Mouse (Mus musculus): ENCODE results near the gene Gm49396. TPM values are rescaled to one million over a fixed set of nuclear protein-coding genes. Genes with fewer than 3 reads are reported as not detected.

Gm49396 gene
- polyA plus RNA-seq, 1 experiment = not detected

DNA sequence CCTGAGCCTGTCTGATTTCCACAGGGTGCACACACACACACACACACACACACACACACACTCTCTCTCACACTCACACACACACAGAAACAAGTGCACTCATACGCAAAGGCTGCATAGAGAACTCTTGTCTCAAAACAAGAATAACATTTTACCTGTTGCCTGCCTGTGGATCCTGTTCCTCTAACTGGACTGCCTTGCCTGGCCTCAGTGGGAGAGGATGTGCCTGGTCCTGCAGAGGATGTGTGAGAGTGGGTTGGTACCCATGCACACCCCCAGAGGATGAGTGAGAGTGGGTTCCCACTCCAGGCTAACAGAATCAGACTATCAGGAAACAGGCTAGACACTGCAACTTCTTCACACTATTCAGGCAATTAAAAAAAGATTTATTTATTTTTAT is 12.5 kb upstream of the Gm49396 start:
- WGBS = 92% methylated on average over 1 of the region's 1 CpGs
- TF ChIP-seq POLR2A (IDR thresholded peaks at IDR 0.05; ENCODE audit: insufficient read depth, low read depth, low read length) = no peak
- TF ChIP-seq CTCF (IDR thresholded peaks at IDR 0.05; ENCODE audit: insufficient read depth, low read depth, low read length) = no peak
- H3K4me1 ChIP-seq (ENCODE audit: control insufficient read depth, insufficient read depth, low read length) = peaks cover 13% of the 10 kb centered on the region
- H3K4me3 ChIP-seq (ENCODE audit: insufficient read depth, low read depth, low read length) = no peak overlapping the region
- no peak overlapping the region for H3K27ac ChIP-seq (ENCODE audit: insufficient read depth, low read depth, low read length)

DNA sequence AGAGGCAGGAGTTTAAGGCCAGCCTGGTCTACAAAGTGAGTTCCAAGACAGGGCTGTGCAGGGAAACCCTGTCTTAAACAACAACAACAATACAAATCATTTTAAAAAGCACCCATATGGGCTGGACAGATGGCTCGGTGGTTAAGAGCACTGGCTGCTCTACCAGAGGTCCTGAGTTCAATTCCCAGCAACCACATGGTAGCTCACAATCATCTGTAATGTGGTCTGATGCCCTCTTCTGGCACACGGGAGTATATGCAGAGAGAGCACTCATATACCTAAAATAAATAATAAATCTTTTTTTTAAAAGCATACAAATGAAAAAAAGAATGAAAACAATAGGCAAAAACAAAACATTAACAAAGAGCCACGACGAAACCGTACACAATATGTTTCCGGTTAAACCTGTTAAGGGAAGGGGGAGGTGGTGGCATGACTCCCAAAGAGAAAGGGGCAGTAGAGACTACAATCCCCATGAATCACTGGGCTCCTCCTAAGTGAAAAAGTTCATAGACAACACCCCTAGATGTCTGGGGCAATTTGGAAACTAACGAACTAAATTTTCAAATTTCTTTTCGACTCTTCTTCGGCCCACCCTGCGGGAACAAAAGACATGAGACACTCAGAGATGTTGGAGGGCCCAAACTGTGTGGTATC is 11.6 kb upstream of the Gm49396 start:
- no peak for TF ChIP-seq CTCF (IDR thresholded peaks at IDR 0.05; ENCODE audit: insufficient read depth, low read depth, low read length)
- TF ChIP-seq POLR2A (IDR thresholded peaks at IDR 0.05; ENCODE audit: insufficient read depth, low read depth, low read length) = no peak
- H3K4me3 ChIP-seq (ENCODE audit: insufficient read depth, low read depth, low read length) = peak overlapping the region; percentile 72
- 3% methylated on average over 10 of the region's 10 CpGs for WGBS

DNA sequence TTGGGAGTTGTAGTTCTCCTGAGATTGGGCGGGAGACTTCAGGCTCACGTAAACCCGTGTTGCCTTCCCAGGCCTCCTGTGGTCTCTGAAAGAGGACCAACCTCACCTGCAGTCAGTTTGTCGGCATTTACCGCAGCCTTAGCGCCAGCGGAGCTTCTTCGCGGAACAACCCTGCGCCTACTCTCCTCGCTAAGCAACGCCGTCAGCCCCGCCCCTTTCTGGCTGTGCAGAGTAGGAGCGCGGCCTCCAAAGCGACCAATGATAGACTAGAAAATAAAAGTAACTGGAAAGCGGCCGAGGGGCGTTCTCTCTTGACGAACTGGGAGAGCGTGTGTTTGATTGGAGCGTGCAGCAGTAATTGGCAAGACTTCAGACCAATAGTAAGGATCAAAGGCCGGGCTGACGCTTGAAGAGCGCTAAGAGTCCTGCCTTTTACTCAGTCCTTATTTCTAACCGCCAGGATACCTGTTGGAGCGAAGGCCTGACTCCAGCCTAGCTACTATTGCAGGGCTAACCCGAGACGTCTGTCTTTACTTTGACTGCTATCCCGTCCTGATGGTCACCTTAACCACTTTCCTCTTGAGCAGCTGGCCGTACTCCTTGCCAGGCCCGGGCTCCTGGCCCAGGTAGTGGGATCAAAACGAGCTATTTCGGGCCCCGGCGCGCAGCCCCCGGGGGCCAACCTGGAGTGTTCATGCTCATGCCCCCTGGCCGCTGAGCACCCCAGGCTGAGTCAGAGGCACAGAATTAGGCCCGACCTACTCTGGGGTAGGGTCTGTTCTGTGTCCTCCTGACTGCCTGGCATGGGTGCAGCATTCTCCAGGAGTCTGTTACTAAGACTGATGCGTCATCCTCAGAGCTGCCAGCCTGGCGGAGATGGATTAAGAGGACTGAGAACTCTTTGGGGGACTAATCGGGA is 10.8 kb upstream of the Gm49396 start, which contains the start of the genes Hspb6 and Proser3:
Hspb6 (plus strand) TSS at position 77 of the 919 bp plus-strand sequence.
Proser3 (minus strand) TSS at position 198 of the 919 bp plus-strand sequence.
- peaks cover 13% of the 10 kb centered on the region for H3K4me1 ChIP-seq (ENCODE audit: control insufficient read depth, insufficient read depth, low read length)
- peak; percentile 10; the same call in 1 of the 2 replicates for TF ChIP-seq CTCF (IDR thresholded peaks at IDR 0.05; ENCODE audit: insufficient read depth, low read depth, low read length)
- no peak; the same call in 1 of the 2 replicates for TF ChIP-seq POLR2A (IDR thresholded peaks at IDR 0.05; ENCODE audit: insufficient read depth, low read depth, low read length)
- WGBS = under 1% methylated on average over 44 of the region's 44 CpGs
- H3K27ac ChIP-seq (ENCODE audit: insufficient read depth, low read depth, low read length) = peak within 1 kb of the TSS; percentile 90
- peak within 1 kb of the TSS; percentile 72 for H3K4me3 ChIP-seq (ENCODE audit: insufficient read depth, low read depth, low read length)

More for the DNA sequence above, 11.6 kb upstream of the Gm49396 start:
- Histone ChIP-seq H3K27ac (ENCODE audit: insufficient read depth, low read depth, low read length) (peak overlapping the region; percentile 90), H3K4me1 (ENCODE audit: control insufficient read depth, insufficient read depth, low read length) (peaks cover 13% of the 10 kb centered on the region)

DNA sequence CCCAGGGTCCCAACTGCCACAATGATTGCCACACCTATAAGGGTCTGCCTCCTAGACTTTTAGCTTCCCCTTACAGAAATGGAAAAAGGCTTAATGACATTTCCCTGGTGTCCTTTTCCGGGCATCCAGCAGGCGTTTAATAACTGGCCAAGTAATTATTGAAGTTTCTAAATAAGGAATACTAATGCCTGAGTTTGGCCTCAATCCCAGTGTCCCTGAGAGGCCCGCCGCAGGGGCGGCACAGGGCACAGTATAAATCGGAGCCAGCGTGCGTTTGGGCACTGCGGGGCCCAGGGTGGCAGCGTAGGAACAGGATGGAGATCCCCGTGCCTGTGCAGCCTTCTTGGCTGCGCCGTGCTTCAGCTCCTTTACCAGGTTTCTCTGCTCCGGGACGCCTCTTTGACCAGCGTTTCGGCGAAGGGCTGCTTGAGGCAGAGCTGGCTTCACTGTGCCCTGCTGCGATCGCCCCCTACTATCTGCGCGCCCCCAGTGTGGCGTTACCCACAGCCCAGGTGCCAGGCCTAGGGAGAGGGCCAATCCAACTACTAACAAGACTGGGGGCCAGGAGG is 10.0 kb upstream of the Gm49396 start:
- under 1% methylated on average over 23 of the region's 23 CpGs for WGBS
- Histone ChIP-seq H3K4me3 (ENCODE audit: insufficient read depth, low read depth, low read length) (peak overlapping the region; percentile 44), H3K4me1 (ENCODE audit: control insufficient read depth, insufficient read depth, low read length) (peaks cover 18% of the 10 kb centered on the region), H3K27ac (ENCODE audit: insufficient read depth, low read depth, low read length) (peak overlapping the region; percentile 52)
- TF ChIP-seq CTCF (IDR thresholded peaks at IDR 0.05; ENCODE audit: insufficient read depth, low read depth, low read length) (no peak), POLR2A (IDR thresholded peaks at IDR 0.05; ENCODE audit: insufficient read depth, low read depth, low read length) (no peak)

DNA sequence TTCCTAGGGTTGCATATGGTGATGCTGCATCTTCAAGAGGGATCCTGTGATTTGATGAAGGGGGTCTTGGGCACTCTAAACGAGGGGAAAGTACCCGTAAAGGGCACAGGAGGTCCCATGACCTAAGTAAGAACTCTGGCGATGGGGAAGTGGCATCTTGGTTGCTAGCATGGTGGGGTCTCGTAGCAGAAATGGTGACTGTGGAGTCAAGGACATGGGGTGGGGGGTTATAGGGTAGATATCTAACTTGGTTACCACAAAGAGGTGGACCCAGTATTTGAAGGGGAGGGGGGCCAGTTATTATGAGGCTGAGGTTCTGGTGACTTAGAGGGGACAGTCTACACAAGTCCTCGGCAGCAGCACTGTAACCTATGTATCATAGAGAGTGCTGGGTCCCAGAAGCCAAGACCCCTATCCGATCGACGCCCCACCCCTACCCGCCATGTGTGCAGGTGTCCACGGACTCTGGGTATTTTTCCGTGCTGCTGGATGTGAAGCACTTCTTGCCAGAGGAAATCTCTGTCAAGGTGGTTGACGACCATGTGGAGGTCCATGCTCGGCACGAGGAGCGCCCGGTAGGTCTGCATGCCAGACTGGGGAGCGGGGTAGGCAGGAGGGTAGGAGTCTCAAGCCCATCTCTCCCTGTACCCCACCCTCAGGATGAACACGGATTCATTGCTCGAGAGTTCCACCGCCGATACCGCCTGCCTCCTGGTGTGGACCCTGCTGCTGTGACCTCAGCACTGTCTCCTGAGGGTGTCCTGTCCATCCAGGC is 9.1 kb upstream of the Gm49396 start:
- Histone ChIP-seq H3K4me1 (ENCODE audit: control insufficient read depth, insufficient read depth, low read length) (peaks cover 23% of the 10 kb centered on the region), H3K27ac (ENCODE audit: insufficient read depth, low read depth, low read length) (no peak overlapping the region), H3K4me3 (ENCODE audit: insufficient read depth, low read depth, low read length) (no peak overlapping the region)
- WGBS = 82% methylated on average over 22 of the region's 22 CpGs
- TF ChIP-seq CTCF (IDR thresholded peaks at IDR 0.05; ENCODE audit: insufficient read depth, low read depth, low read length) (no peak), POLR2A (IDR thresholded peaks at IDR 0.05; ENCODE audit: insufficient read depth, low read depth, low read length) (no peak)

DNA sequence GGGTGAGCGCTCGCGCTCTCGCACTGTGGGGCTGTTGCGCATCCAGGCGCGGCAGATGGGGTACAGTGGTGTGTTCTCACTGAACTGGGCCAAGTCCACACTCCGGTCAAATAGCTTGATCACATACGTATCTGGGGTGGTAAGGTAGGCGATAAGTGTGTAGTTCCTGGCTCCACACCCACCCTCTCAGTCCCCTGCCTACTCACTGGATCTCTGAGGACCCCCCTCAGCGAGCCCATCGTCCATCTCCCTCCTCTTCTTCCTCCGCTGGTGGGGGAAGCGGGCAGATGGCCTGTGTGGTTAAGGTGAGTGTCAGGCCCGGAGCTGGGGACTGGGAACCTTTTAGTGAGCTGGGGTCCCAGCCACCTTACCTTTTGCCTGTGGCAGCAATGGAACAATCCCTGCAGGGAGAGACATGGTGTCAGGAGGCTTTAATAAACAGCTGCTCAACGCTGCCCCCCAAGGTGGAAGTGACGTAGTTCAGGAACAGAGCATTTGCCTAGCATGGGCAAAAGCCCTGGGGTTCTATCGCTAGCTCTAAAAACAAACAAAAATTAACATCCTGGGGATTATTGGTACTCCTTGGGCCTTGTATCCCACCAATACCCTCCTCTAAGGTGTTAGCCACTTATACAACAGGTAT is 6.1 kb upstream of the Gm49396 start:
- H3K4me1 ChIP-seq (ENCODE audit: control insufficient read depth, insufficient read depth, low read length) = peaks cover 24% of the 10 kb centered on the region
- TF ChIP-seq POLR2A (IDR thresholded peaks at IDR 0.05; ENCODE audit: insufficient read depth, low read depth, low read length) = no peak
- TF ChIP-seq CTCF (IDR thresholded peaks at IDR 0.05; ENCODE audit: insufficient read depth, low read depth, low read length) = no peak
- WGBS = 89% methylated on average over 18 of the region's 18 CpGs
- no peak overlapping the region for H3K27ac ChIP-seq (ENCODE audit: insufficient read depth, low read depth, low read length)
- H3K4me3 ChIP-seq (ENCODE audit: insufficient read depth, low read depth, low read length) = no peak overlapping the region

DNA sequence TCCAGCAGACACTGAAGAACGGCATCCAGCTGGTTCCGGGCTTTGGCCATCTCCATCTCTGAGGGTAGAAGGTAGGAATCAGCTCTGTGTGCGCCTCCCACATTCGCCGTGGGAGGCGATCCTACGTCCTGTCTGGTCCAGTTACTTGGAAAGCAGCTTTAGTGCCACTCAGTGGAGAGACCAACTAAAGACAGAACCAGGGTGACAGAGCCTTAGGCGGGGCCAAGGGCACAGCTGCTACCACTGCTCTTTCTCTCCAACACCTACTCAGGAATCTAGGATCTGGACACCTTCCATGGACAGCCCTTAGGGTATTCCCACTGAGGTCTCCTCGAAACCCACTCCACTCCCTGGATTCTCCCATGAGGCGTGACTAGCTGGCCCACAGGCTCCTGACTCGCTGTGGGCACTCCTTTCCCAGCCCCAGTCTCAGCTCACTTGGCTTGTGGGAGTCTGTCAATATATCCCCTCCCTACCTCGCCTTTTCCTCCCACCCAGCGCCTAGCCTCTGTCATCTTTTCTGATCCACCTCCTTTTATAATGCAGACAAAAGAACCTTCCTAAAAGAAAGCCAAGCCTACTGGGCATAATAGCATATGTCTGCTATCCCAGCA is 5.1 kb upstream of the Gm49396 start:
- H3K4me1 ChIP-seq (ENCODE audit: control insufficient read depth, insufficient read depth, low read length) = peaks cover 22% of the 10 kb centered on the region
- 87% methylated on average over 13 of the region's 13 CpGs for WGBS
- H3K4me3 ChIP-seq (ENCODE audit: insufficient read depth, low read depth, low read length) = no peak overlapping the region
- TF ChIP-seq CTCF (IDR thresholded peaks at IDR 0.05; ENCODE audit: insufficient read depth, low read depth, low read length) (no peak), POLR2A (IDR thresholded peaks at IDR 0.05; ENCODE audit: insufficient read depth, low read depth, low read length) (no peak)
- no peak overlapping the region for H3K27ac ChIP-seq (ENCODE audit: insufficient read depth, low read depth, low read length)

Data from olfactory bulb, adult 2 months (tissue).